Mouse (Mus musculus) spleen, adult 10 weeks (tissue): ENCODE results near the gene Gm32742. TPM values are rescaled to one million over a fixed set of nuclear protein-coding genes. Genes with fewer than 3 reads are reported as not detected.

Experiments
- polyA plus RNA-seq: library from polyadenylated mRNA; stranded (reverse); fragments of 350-450 nt; fragmentation: Illumina TruSeq; extraction: RNeasy Lipid Tissue Mini Kit (QIAGEN cat#74804); gene quantifications from one replicate; pipeline ENCODE4 v1.2.3, GENCODE M21; 2015; ENCODE audit warnings: low replicate concordance; ENCODE audit not compliant: insufficient read depth

Gene Gm32742
- 0.04 TPM for polyA plus RNA-seq

GRCm38 (mm10) chr9:51165312-51166180 lies at the start of gene Gm32742:
TSS of gene Gm32742 (minus strand) at chr9:51165517.

DNA sequence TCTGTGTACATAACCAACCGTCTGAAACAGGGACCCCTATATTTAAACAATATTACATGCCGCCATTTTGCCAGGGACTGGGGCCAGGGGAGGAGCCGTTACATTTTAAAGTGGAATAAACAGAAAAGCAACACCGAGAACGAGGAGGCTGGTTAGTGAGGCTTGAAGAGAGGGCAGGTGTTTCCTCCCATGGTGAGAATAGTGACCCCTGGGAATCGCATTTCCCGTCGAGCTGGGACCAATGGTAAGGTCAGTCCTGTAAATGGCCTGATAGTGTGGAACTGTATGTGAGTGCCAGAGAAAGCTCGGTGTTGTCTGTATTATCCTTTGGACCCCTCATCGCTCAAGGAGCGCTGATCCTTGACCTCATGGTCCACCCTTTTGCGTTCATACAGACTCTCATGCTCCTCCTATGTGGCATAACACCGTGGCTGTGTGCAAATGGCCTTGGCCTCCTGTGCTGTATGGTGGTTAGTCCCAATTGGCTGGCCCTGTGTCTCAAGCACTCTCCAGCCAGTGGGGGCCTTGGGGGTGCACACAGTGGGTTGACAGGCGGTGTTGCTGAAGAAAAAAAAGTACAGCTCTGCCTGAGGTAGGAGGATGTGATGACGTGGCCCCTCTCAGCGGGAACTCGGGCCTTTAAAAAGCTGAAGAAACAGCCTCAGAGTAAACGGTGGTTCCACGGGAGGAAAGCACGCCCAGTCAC lies 47.9 kb upstream of the Gm32742 start, which contains the start of gene Pou2af1:
Pou2af1 (plus strand) TSS at position 686 of the 706 bp plus-strand sequence.

DNA sequence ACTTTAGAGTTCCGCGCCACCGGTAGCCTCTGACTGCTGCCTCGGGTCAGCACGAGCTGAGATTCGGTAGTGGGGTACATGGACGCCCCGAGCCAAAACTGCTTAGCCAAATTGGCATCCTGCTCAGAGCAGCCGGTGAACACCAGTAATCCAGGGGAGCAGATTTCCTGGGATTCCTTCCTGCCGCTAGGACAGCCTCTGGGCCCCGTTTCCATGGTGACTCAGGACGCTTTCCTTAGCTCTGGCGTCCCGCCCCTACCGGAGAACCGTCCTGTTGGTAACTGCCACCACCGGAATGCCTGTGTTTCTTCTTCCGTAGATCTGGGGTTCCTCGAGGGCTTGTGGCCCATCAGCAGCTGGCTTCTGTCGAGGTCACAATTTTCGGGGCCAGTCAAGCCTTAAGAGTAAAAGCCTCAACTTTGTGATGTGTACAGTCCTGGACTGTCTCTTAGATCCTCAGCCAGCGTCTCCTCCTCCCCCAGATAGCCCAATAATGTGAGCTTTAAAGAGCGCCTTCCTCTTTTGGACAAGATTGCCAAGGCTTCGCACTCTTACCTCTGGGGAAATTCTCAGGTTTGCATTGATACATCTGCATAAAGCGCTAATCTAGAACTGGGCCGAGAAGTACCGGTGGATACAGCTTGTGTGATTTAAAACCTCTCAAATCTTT lies 63.4 kb downstream of the Gm32742 start, which contains the start of gene 4833427G06Rik:
4833427G06Rik (minus strand) TSS at position 323 of the 670 bp plus-strand sequence.

Other genes starting within 250 kb of the Gm32742 start
- gene Sik2, start 156.4 kb downstream of the Gm32742 start, polyA plus RNA-seq: 14.2 TPM
- gene Btg4, start 104.6 kb downstream of the Gm32742 start, polyA plus RNA-seq: not detected
- gene Layn, start 88.4 kb downstream of the Gm32742 start, polyA plus RNA-seq: 2.9 TPM
- gene 4833427G06Rik, start 63.4 kb downstream of the Gm32742 start, polyA plus RNA-seq: not detected
- gene Pou2af1, start 48.2 kb upstream of the Gm32742 start, polyA plus RNA-seq: 367 TPM
- gene Colca2, start 113.1 kb upstream of the Gm32742 start, polyA plus RNA-seq: 0.83 TPM
- 3.1 TPM for gene 1810046K07Rik, start 163.4 kb upstream of the Gm32742 start, polyA plus RNA-seq